Mouse (Mus musculus) thymus, adult 2 months (tissue): ENCODE measurements around the gene Tac4.

ENCODE experiments used
- CTCF ChIP-seq: fragments of 200-500 bp; IDR thresholded peaks from 2 replicates; pipeline ENCODE4 v1.5.1; 2012; ENCODE audit warnings: mild to moderate bottlenecking, control low read depth, low read length, moderate library complexity, borderline replicate concordance; ENCODE audit not compliant: control insufficient read depth, poor library complexity, insufficient read depth; ENCODE audit errors: extremely low read depth
- POLR2A ChIP-seq: fragments of 200-500 bp; IDR thresholded peaks from 2 replicates; pipeline ENCODE4 v1.6.1; 2012; ENCODE audit warnings: mild to moderate bottlenecking, low read length, control low read depth, moderate library complexity; ENCODE audit not compliant: control insufficient read depth, poor library complexity, insufficient read depth; ENCODE audit errors: extremely low read depth

- TF ChIP-seq CTCF = no peak
- TF ChIP-seq POLR2A = no peak
These were observed 22.9 kb upstream of the Tac4 start for GRCm38 (mm10) chr11:95238477-95238876.
